Mouse (Mus musculus) inflammation-experienced regulatory T-cells (primary cell): ENCODE results near the gene Rxfp2. TPM values are rescaled to one million over a fixed set of nuclear protein-coding genes. Genes with fewer than 3 reads are reported as not detected.

Source experiments
- polyA plus RNA-seq, 2 experiments: library from polyadenylated mRNA; unstranded; fragments of 100-300 nt; shearing (Covaris generic); gene quantifications; one replicate each; pipeline ENCODE4 v1.2.1; 2017

The Rxfp2 gene
- under 1 TPM; 0.06 to 0.18 TPM for polyA plus RNA-seq

DNA sequence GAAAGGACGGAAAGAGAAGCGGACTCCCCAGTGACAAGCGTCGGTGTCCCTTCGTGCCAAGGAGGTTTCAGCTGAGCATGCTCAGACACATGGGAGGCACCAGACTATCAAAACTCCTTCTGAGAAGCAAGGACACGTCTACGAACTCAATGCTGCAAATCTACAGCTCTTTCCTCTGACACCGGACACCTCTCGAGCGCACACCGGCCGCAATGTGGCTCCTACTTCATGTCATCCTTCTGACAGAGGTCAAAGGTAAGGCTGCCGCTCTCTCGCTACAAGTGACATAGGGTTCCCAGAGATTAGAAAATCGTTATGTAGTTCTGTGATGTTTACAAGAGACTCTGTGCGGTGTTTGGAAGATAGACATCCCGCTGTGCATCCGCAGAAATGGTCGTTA is at the start of gene Rxfp2:
Gene Rxfp2 (plus strand): TSS at position 20 of the 400 bp plus-strand sequence.

DNA sequence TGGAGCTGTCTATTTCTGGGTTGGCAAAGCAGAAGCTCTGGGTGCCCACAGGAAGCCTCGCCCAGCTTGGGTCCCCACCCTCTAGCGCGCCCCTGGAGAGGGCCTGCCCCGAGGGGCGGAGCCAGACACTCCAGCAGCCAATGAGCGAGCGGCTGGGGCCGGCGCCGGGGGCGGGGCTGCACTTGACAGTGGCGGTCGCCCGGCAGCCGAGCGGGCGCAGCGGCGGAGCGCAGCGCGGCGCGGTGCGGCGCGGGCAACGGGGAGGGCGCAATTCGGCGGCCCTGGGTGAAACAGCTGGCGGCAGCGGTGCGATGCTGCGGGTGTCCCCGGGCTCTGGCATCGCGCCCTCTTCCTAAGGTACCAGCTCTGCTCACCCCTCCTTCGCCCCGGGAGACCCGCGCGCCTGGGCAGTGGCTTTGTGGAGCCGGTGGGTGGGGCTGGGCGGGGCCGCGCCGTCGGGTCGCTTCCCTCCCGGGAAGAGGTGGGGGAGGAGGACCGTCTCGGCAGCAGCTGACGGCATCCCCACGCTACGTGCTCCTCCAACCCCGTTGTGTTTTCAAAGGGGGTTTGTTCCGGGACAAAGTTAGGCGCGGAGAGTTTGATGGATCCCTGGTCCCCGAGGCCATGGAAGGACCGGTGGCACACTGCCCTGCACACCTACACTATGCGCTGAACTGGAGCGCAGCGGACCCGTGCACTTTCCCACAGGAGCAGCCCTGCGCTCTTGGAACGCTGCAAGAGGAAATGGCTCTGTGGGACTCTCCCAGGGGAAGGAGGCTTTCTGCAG is 100.2 kb downstream of the Rxfp2 start, which contains the start of gene Fry:
Gene Fry (plus strand): TSS at position 191 of the 787 bp plus-strand sequence.

Other genes with a start within 250 kb of the Rxfp2 start
- gene Fry, start 100.0 kb downstream of the Rxfp2 start, polyA plus RNA-seq: 10 to 100 TPM; 14.1 to 16.1 TPM